ENCODE assay signal across 16 mouse cellular contexts in the genomic region with DNA sequence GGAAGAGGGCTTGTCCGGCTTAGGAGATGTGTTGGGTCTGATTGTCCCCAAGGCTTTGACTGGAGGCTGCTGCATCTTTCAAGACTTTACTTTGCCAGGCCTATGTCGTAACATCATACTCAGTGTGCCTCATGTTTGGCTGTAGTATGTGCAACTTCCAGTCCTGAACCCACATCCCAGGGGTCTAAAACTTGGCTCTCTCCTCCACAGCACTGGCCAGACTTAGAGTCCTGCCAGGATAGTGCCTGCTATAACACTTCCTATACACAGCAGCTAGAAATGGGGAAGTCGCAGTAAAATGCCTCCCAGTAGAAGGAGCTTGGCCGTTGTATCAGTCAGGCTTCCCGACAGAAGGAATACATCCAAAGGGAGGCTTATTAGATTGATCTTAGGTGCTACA. TPM values are rescaled to one million over a fixed set of nuclear protein-coding genes. Genes with fewer than 3 reads are reported as not detected.
A peak's percentile ranks its signal among the peaks of the same experiment; 100 is the strongest.
DNase-seq lines count a peak whose midpoint lies in the region; ATAC-seq lines count a peak whose summit lies in the region.
"Had no signal": no experiment of that assay in that cellular context is flagged by ENCODE, and none has a peak within 500 bp of the region (broad histone marks: within the 10 kb centered on the region; RNA-seq: fewer than 3 reads in every experiment).

No protein-coding gene starts in this region.

- H3K27ac ChIP-seq in midbrain, embryonic 11.5 days (ENCODE audit: low read depth, low read length) = no peak overlapping the region
- H3K27ac ChIP-seq in midbrain, embryonic 15.5 days = no peak overlapping the region
- no peak overlapping the region for H3K27ac ChIP-seq in kidney, embryonic 14.5 days (ENCODE audit: low read depth, low read length)
- H3K27ac ChIP-seq: forebrain, embryonic 12.5 days; heart, embryonic 15.5 days; hindbrain, embryonic 15.5 days; midbrain, embryonic 10.5 days had no signal

- no peaks in the 10 kb centered on the region for H3K36me3 ChIP-seq in midbrain, embryonic 11.5 days (ENCODE audit: control insufficient read depth, insufficient read depth, low read length)
- no peaks in the 10 kb centered on the region for H3K36me3 ChIP-seq in midbrain, embryonic 15.5 days (replicated peaks)
- no peaks in the 10 kb centered on the region for H3K36me3 ChIP-seq in kidney, embryonic 14.5 days (ENCODE audit: control insufficient read depth, insufficient read depth, low read length)
- H3K36me3 ChIP-seq: forebrain, embryonic 12.5 days; heart, embryonic 15.5 days; hindbrain, embryonic 15.5 days; midbrain, embryonic 10.5 days had no signal

- H3K27me3 ChIP-seq in midbrain, embryonic 11.5 days (ENCODE audit: control insufficient read depth, insufficient read depth, low read length) = no peaks in the 10 kb centered on the region
- no peaks in the 10 kb centered on the region for H3K27me3 ChIP-seq in midbrain, embryonic 15.5 days (replicated peaks)
- no peaks in the 10 kb centered on the region for H3K27me3 ChIP-seq in kidney, embryonic 14.5 days (ENCODE audit: control insufficient read depth, insufficient read depth, low read length)
- H3K27me3 ChIP-seq: forebrain, embryonic 12.5 days; heart, embryonic 15.5 days; hindbrain, embryonic 15.5 days had no signal

- H3K9me3 ChIP-seq in midbrain, embryonic 11.5 days (ENCODE audit: control insufficient read depth, low read length) = no peaks in the 10 kb centered on the region
- no peaks in the 10 kb centered on the region for H3K9me3 ChIP-seq in midbrain, embryonic 15.5 days
- no peaks in the 10 kb centered on the region for H3K9me3 ChIP-seq in kidney, embryonic 14.5 days (ENCODE audit: control insufficient read depth, low read length)
- H3K9me3 ChIP-seq: forebrain, embryonic 12.5 days; heart, embryonic 15.5 days; hindbrain, embryonic 15.5 days; midbrain, embryonic 10.5 days had no signal

- 94% methylated on average over 5 of the region's 5 CpGs for WGBS in midbrain, embryonic 11.5 days
- WGBS in midbrain, embryonic 15.5 days = 88% methylated on average over 5 of the region's 5 CpGs
- WGBS in kidney, embryonic 14.5 days = 92% methylated on average over 5 of the region's 5 CpGs

- no peak overlapping the region for H3K9ac ChIP-seq in midbrain, embryonic 11.5 days (ENCODE audit: low read length)
- no peak overlapping the region for H3K9ac ChIP-seq in midbrain, embryonic 15.5 days
- no peak overlapping the region for H3K9ac ChIP-seq in kidney, embryonic 14.5 days (ENCODE audit: low read depth, low read length)
- H3K9ac ChIP-seq: forebrain, embryonic 12.5 days; heart, embryonic 15.5 days; hindbrain, embryonic 15.5 days had no signal

- H3K4me3 ChIP-seq in midbrain, embryonic 11.5 days (ENCODE audit: low read depth, low read length) = no peak overlapping the region
- no peak overlapping the region for H3K4me3 ChIP-seq in midbrain, embryonic 15.5 days
- no peak overlapping the region for H3K4me3 ChIP-seq in kidney, embryonic 14.5 days (ENCODE audit: low read length)
- H3K4me3 ChIP-seq: forebrain, embryonic 12.5 days; heart, embryonic 15.5 days; hindbrain, embryonic 15.5 days; midbrain, embryonic 10.5 days had no signal

- intact Hi-C loops in gastrocnemius, postnatal 14 days (cut with DNase I; ENCODE audit: low total_unique reads) = no loop called here
- intact Hi-C loops in heart, postnatal 25 days (cut with DNase I) = no loop called here

- peak; percentile 70 for DNase-seq in gastrocnemius, adult 18-20 months (ENCODE audit: low spot score)
- DNase-seq in gastrocnemius, postnatal 14 days = no peak
- DNase-seq in midbrain, embryonic 11.5 days (ENCODE audit: low spot score, missing footprints) = peak; percentile 47
- DNase-seq in heart, postnatal 25 days (ENCODE audit: low spot score) = peak; percentile 9
- DNase-seq in urinary bladder, postnatal 25 days (ENCODE audit: low spot score) = no peak
- DNase-seq: cerebellum, adult 9-10 months; left cerebral cortex, postnatal 4 days; lung, adult 18-20 months; right cerebral cortex, postnatal 4 days; thymus, postnatal 36 days had no signal

- ATAC-seq in midbrain, embryonic 11.5 days (ENCODE audit: low FRiP score) = no peak
- no peak for ATAC-seq in midbrain, embryonic 15.5 days (replicated peaks)
- no peak for ATAC-seq in kidney, embryonic 14.5 days (ENCODE audit: low FRiP score, low TSS enrichment)

- H3K4me2 ChIP-seq in midbrain, embryonic 11.5 days = no peak overlapping the region
- no peak overlapping the region for H3K4me2 ChIP-seq in midbrain, embryonic 15.5 days
- no peak overlapping the region for H3K4me2 ChIP-seq in kidney, embryonic 14.5 days (replicated peaks; ENCODE audit: low read depth, low read length)
- H3K4me2 ChIP-seq: forebrain, embryonic 12.5 days; heart, embryonic 15.5 days; hindbrain, embryonic 15.5 days had no signal

- H3K4me1 ChIP-seq in midbrain, embryonic 11.5 days (ENCODE audit: control insufficient read depth, insufficient read depth, low read length) = no peaks in the 10 kb centered on the region
- no peaks in the 10 kb centered on the region for H3K4me1 ChIP-seq in midbrain, embryonic 15.5 days
- no peaks in the 10 kb centered on the region for H3K4me1 ChIP-seq in kidney, embryonic 14.5 days (ENCODE audit: control insufficient read depth, insufficient read depth, low read length)
- H3K4me1 ChIP-seq: forebrain, embryonic 12.5 days; heart, embryonic 15.5 days; hindbrain, embryonic 15.5 days; midbrain, embryonic 10.5 days had no signal

RNA-seq across cellular contexts. Expression of a gene that starts 21.9 kb away (rescaled TPM):
- total RNA-seq in gastrocnemius, adult 18-20 months (2021) = 10 to 100 TPM; 37.9 to 45.8 TPM
- 10 to 100 TPM; 41.5 to 51.9 TPM for total RNA-seq in gastrocnemius, postnatal 14 days (2021)
- 30.3 and 30.8 TPM in 2 replicates for polyA plus RNA-seq in midbrain, embryonic 11.5 days (2014; fragmentation: Nextera tagmentation; extraction: Ambion mirVana)
- 26.8 and 29.7 TPM in 2 replicates for polyA plus RNA-seq in midbrain, embryonic 15.5 days (2015; fragmentation: Nextera tagmentation; extraction: Ambion mirVana)
- total RNA-seq in heart, postnatal 25 days (2021) = 10 to 100 TPM; 21.1 to 25.9 TPM
- polyA plus RNA-seq in kidney, embryonic 14.5 days (2014; fragmentation: Nextera tagmentation; extraction: Ambion mirVana) = 34.1 and 54.3 TPM in 2 replicates

Comparison
In these comparisons a context has a peak if more than half of its experiments do, and no peak if none do; other contexts are left out.
1. DNase-seq: peak in gastrocnemius, adult 18-20 months (single experiment), midbrain, embryonic 11.5 days (single experiment) and heart, postnatal 25 days (single experiment); none in gastrocnemius, postnatal 14 days (single experiment) and urinary bladder, postnatal 25 days (single experiment).